Mouse (Mus musculus) thymus, adult 2 months (tissue): ENCODE results near the gene Ranbp10. TPM values are rescaled to one million over a fixed set of nuclear protein-coding genes. Genes with fewer than 3 reads are reported as not detected.

ENCODE experiments used
- DNase-seq: peaks from one replicate; pipeline ENCODE4 v3.0.0; 2021
- H3K27ac ChIP-seq: fragments of 200-500 bp; 2 replicates; pipeline ENCODE4 v1.5.1; 2012; ENCODE audit warnings: low read length, control low read depth; ENCODE audit not compliant: control insufficient read depth, insufficient read depth
- H3K27me3 ChIP-seq: fragments of 200-500 bp; 2 replicates; pipeline ENCODE4 v1.6.1; 2012; ENCODE audit warnings: mild to moderate bottlenecking, low read length, moderate library complexity, mixed read lengths; ENCODE audit not compliant: control insufficient read depth, insufficient read depth
- H3K36me3 ChIP-seq: fragments of 200-500 bp; 2 replicates; pipeline ENCODE4 v1.6.1; 2012; ENCODE audit warnings: mild to moderate bottlenecking, low read length, moderate library complexity; ENCODE audit not compliant: control insufficient read depth, insufficient read depth
- H3K4me1 ChIP-seq: fragments of 200-500 bp; replicated peaks from 2 replicates; pipeline ENCODE4 v1.6.1; 2012; ENCODE audit warnings: low read length; ENCODE audit not compliant: control insufficient read depth, insufficient read depth
- H3K4me3 ChIP-seq: fragments of 200-500 bp; 2 replicates; pipeline ENCODE4 v1.5.1; 2012; ENCODE audit warnings: mild to moderate bottlenecking, low read length, control low read depth, moderate library complexity; ENCODE audit not compliant: control insufficient read depth, insufficient read depth
- CTCF ChIP-seq: fragments of 200-500 bp; IDR thresholded peaks from 2 replicates; pipeline ENCODE4 v1.5.1; 2012; ENCODE audit warnings: mild to moderate bottlenecking, control low read depth, low read length, moderate library complexity, borderline replicate concordance; ENCODE audit not compliant: control insufficient read depth, poor library complexity, insufficient read depth; ENCODE audit errors: extremely low read depth
- POLR2A ChIP-seq: fragments of 200-500 bp; IDR thresholded peaks from 2 replicates; pipeline ENCODE4 v1.6.1; 2012; ENCODE audit warnings: mild to moderate bottlenecking, low read length, control low read depth, moderate library complexity; ENCODE audit not compliant: control insufficient read depth, poor library complexity, insufficient read depth; ENCODE audit errors: extremely low read depth
- WGBS: fragments of 180-500 bp; shearing (Covaris S2); methylation state at CpG from one replicate; pipeline ENCODE4 v1.1.7; 2018; 5-methylcytosine and 5-hydroxymethylcytosine counted together
- polyA plus RNA-seq: library from polyadenylated mRNA; depleted of rRNA; stranded (reverse); fragments of >200 nt; gene quantifications from 2 replicates; pipeline ENCODE4 v1.2.3, GENCODE M21; 2012

The Ranbp10 gene
- polyA plus RNA-seq, 1 experiment = 47.1 TPM

- no peak for TF ChIP-seq CTCF
- TF ChIP-seq POLR2A = no peak
- Histone ChIP-seq H3K27me3 (no peaks in the 10 kb centered on the region), H3K36me3 (no peaks in the 10 kb centered on the region), H3K4me3 (no peak overlapping the region), H3K27ac (no peak overlapping the region), H3K4me1 (peaks cover 14% of the 10 kb centered on the region)
- no peak for DNase-seq
- 99% methylated on average over 2 of the region's 2 CpGs for WGBS
These were observed 72.5 kb downstream of the Ranbp10 start for GRCm38 (mm10) chr8:105754688-105755087.

GRCm38 (mm10) chr8:105753916-105754315 lies 73.2 kb downstream of the Ranbp10 start:
- no peak overlapping the region for H3K27ac ChIP-seq
- no peak for TF ChIP-seq CTCF
- no peak for TF ChIP-seq POLR2A
- H3K4me1 ChIP-seq = peaks cover 10% of the 10 kb centered on the region
- no peaks in the 10 kb centered on the region for H3K36me3 ChIP-seq
- H3K27me3 ChIP-seq = no peaks in the 10 kb centered on the region
- DNase-seq = no peak
- 94% methylated on average over 2 of the region's 2 CpGs for WGBS
- H3K4me3 ChIP-seq = no peak overlapping the region

- DNase-seq = no peak
- no peak overlapping the region for H3K27ac ChIP-seq
- no peaks in the 10 kb centered on the region for H3K27me3 ChIP-seq
- no peaks in the 10 kb centered on the region for H3K36me3 ChIP-seq
- WGBS = 87% methylated on average over 11 of the region's 11 CpGs
- peaks cover 10% of the 10 kb centered on the region for H3K4me1 ChIP-seq
- H3K4me3 ChIP-seq = no peak overlapping the region
- no peak for TF ChIP-seq POLR2A
- no peak for TF ChIP-seq CTCF
These were observed 76.5 kb downstream of the Ranbp10 start for GRCm38 (mm10) chr8:105750606-105751005.

GRCm38 (mm10) chr8:105743301-105743700 lies 83.8 kb downstream of the Ranbp10 start:
- TF ChIP-seq CTCF = no peak
- no peak for TF ChIP-seq POLR2A
- DNase-seq = no peak
- H3K4me1 ChIP-seq = peaks cover 14% of the 10 kb centered on the region
- no peak overlapping the region for H3K27ac ChIP-seq
- WGBS = 96% methylated on average over 4 of the region's 4 CpGs
- H3K36me3 ChIP-seq = no peaks in the 10 kb centered on the region
- H3K4me3 ChIP-seq = no peak overlapping the region
- no peaks in the 10 kb centered on the region for H3K27me3 ChIP-seq

- H3K4me1 ChIP-seq = no peaks in the 10 kb centered on the region
- no peak for DNase-seq
- no peaks in the 10 kb centered on the region for H3K27me3 ChIP-seq
- no peak overlapping the region for H3K27ac ChIP-seq
- WGBS = 97% methylated on average over 5 of the region's 5 CpGs
- H3K4me3 ChIP-seq = no peak overlapping the region
- TF ChIP-seq CTCF (no peak), POLR2A (no peak)
- no peaks in the 10 kb centered on the region for H3K36me3 ChIP-seq
These were observed 87.9 kb downstream of the Ranbp10 start for GRCm38 (mm10) chr8:105739216-105739615.

GRCm38 (mm10) chr8:105732186-105732585 lies 95.0 kb downstream of the Ranbp10 start:
- no peak overlapping the region for H3K4me3 ChIP-seq
- WGBS = 94% methylated on average over 5 of the region's 5 CpGs
- DNase-seq = no peak
- no peak for TF ChIP-seq CTCF
- TF ChIP-seq POLR2A = no peak
- no peaks in the 10 kb centered on the region for H3K27me3 ChIP-seq
- peaks cover 9% of the 10 kb centered on the region for H3K4me1 ChIP-seq
- no peak overlapping the region for H3K27ac ChIP-seq
- no peaks in the 10 kb centered on the region for H3K36me3 ChIP-seq
